Mouse (Mus musculus) fat pad, adult 2 months (tissue): ENCODE data around the gene Il15.

Experiments
- DNase-seq: peaks from one replicate; pipeline ENCODE4 v3.0.0-alpha.2; 2011; ENCODE audit warnings: low read depth, low spot score; ENCODE audit errors: extremely low read depth

Il15 gene

DNA sequence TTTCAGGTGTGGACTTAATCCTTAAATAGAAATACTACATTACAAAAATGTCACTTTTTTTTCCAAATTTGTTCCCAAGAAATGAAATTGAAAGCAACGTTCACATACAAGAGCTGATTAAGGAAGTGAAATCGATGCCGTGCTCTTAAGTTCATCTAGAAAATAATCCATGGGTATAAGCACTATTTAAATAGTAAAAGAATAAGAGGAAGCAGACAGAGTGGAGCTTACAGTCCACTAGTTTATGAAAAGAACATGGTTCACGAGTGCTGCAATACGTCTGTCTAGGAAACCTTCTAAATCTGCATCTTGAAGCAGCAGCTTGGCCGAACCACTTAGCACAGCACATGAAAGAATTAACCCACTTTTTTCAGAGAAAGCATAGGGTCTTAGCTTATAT, 32.4 kb downstream of the Il15 start:
- no peak for DNase-seq

DNA sequence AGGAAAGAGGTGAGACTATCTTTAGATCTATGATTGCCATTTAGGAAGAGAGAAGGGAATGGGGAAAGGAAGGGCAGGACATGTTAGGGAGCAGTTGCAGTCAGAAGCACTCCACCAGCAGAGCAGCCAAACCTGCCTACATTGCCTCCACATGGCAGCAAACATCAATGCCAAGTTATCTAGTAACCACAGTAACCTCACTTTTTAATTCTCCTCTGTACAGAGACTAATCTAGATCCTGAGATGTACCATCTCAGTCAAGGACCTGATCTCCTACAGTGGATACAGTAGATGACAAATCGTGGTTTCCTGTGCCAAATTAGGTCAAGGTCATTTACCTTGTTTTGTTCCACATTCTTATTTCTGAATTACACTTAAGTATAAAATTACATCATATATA, 42.0 kb downstream of the Il15 start:
- DNase-seq = no peak

DNA sequence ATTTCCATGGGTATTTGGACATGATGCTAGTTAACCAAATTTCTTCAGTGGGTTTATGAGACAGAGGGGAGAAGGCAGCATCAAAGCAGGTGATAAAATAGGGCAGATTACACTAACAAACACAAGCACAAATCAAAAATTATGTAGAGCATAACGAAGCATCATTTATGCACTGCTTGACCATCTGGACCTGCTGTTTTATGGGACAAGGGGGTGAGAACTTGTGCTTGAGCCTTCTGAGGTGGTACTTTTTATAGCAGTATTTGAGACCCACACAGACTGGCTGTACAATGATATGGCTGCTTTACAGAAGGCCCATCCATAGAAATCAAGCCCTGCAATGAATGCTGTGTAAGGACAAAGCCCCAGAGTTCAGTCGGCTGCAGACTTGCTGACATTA, 46.9 kb downstream of the Il15 start:
- DNase-seq = no peak

DNA sequence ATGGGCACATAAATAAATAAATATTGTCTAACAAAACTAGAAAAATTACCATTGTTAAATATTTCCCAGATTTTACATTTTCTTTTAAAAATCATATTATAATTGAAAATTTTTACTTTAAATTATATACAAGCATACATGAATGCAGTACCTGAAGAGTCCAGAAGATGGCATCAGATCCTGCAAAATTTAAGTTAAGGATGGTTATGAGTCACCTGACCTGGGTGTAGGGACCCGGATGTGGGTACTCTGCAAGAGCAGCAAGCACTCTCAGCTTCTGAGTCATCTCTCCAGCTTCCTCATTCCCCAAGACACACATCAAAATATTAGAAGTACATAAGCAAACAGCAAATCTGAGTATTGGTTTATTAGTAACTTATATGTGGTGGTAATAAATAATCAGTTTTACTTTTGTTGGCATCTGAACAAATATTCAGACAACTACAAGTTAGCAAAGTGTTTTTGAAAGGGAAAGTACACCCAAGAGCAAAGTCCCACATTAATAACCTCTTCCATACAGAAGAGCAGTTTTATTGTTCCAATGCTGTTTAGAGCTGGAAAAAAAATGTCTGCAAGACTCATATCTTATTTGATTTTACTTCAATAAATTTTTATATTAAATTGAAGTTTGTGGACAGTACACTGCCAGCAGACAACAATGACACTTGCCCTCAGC, 51.6 kb downstream of the Il15 start:
- no peak for DNase-seq

DNA sequence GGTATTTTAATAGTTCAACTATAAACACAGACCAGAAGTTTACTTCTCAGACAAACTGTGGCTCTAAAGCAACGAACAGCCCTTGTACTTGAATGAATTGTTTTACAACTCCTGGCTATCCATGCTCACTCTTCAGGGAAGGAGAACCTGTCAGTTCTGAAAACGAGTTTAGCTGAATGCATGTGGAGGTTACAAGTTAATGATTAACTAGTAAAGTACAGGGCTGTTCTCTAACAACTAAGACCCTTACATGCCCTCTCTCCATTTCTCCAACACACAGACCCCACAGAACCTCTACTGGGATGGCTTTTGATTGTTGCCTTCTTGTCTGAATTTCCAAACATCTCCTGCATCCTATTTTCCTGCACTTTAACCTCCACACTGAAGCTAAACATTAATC, 53.7 kb downstream of the Il15 start:
- DNase-seq = no peak

DNA sequence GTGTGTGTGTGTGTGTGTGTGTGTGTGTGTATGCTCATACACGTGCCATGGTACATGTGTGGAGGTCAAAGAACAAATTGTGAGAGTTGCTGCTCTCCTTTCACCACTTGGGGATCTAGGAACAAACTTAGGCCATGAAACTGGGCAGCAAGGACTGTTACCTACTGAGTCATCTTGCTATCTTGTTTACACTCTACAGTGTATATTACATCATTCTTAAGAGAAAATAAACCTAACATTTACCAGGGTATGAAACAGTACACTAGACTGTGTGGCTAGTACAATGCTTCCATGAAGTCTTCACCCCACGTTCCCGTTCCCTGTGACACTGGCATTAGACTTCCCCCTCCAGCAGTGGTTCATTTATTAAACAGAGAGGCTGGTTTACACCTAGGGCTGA, 56.5 kb downstream of the Il15 start:
- DNase-seq = no peak

DNA sequence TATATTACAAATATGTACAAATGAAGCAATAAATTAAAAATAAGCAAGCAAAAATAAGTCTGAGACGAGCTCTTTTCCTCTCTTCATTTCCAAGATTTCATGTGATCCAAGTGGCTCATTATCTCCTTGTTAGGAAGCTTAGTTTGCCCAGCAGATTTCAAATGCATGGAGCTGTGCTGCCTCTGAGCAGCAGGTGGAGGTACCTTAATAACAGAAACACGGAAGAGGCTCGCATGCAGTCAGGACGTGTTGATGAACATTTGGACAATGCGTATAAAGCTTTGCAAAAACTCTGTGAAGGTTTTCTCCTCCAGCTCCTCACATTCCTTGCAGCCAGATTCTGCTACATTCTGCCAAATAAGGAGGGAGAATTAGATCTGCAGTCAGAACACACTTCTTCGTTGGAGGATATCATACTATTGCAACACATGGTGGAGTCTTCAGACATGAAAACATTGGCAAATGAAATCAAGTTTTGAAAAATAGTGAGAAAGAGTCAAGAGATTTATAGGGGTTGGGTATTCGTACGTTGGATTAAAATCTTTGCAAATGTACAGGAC, 71.3 kb downstream of the Il15 start:
- no peak for DNase-seq

DNA sequence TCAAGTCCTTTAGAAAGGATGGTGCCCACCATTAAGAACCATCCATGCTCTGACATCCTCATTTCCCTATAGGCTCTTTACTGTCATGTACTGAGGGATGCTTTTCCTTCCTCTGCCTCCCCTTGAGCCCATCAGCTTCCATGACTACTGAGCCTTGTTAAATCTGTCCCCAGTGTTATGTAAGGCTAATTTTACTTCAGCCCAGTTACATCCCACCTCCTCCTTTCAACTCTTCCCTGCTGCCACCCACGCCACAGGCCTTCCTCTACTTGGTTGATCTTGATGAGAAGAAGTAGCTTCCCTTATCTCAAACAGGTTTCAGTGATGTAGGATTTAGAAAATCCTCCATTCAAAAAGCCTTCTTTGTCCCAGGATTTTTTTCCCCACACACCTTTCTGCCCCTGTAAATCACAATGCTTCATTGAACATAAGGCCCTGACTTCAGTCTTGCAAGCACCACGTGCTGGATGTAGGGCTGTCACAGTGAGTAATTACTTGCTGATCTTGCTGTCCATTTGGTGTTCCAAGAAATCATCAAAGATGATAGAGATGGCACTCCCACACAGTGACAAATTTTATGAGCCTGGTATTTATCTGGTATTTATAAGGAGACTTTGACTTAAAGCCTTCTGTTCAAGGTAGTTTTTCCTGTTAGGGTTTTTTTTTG, 74.9 kb downstream of the Il15 start:
- DNase-seq = peak; percentile 31

DNA sequence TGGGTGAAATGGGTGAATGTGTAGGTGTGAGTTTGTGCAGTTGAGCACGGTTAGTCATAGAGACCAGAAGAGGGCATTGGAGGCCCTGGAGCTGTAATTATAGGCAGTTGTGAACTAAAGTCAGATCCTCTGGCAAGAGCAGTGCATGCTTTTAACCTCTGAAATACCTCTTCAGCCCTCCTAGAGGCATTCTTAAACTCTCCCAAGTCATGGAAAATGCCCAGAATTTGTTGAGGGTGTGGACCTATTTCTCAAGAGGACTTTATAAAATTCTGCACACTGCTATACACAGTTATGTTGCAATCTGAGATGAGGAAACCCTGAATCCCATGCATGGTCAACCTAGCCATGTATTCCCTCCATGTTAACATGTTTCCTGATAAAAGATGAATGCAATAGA, 77.0 kb downstream of the Il15 start:
- DNase-seq = peak; percentile 36

DNA sequence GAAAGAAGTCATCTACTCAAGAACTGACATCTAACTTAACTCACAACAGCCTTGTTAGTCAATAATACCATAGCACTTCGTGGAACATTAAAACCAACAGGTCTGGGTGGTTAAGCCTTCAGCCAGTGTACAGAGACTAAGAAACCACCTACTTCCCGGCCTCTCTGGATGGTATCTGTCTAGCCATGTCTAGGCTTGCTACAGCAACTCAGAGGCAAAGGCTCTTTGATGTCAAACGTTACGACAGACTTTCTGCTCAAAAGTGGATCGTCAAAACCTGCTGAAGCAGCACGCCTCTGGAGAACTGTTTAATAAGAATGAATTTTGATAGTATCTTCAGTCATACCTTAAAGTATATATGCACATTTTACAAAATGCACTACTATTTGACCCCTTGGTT, 77.4 kb downstream of the Il15 start:
- DNase-seq = peak; percentile 87

DNA sequence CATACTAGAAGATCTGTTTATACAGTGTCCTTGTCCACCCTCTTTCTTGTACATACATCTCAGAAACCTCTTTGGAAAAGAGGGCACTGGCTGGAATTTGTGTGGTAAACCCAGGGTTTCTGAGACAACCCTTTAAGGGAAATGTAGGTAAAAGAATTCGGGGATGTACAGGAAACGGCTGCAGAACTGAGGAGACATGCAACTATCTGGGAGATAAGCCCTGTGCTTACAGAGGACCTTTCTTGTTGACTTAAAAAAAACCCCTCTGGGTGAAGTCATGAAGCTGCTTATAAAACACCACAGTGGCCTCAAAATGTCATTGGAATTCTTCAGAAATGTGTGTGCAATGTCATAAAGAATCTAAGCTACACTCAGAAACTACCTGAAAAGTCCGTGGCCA, 85.6 kb downstream of the Il15 start:
- DNase-seq = no peak

DNA sequence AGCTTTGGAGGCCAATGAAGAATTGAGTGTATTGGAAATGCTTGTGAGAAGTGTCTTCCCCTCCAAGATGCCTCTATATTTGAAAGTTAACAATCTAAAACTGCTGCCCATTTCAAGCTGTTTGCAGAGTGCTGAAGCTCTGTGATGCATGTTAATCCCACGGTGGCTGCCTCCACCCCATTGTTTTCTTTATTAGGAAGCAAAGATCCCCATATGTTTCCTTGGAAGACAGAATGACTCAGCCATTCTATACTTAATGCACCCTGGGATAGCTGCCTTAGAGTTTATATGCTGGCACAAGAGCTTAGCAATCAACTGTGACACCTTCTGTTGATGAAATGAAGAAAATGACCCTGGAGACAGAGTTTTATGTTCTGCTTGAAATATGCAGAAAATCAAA, 96.6 kb downstream of the Il15 start:
- no peak for DNase-seq

DNA sequence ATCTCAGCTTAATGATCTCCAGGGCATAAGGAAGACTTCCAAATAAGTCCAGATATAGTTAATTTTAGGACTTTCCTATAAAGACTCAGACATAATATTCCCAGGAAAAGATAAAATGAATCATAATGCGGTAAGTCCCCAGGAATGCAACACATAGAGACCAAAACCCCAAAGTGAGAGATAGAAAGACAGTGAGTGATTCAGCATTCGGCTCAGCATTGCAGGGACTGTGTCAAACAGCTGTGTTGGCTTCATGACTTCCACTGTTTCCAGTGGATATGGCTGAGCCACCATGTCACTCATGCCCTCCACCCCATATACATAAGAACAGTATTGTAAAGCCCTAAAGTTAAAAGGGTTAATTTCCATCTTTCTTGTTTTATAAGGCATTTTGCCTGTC, 106.8 kb downstream of the Il15 start:
- no peak for DNase-seq

DNA sequence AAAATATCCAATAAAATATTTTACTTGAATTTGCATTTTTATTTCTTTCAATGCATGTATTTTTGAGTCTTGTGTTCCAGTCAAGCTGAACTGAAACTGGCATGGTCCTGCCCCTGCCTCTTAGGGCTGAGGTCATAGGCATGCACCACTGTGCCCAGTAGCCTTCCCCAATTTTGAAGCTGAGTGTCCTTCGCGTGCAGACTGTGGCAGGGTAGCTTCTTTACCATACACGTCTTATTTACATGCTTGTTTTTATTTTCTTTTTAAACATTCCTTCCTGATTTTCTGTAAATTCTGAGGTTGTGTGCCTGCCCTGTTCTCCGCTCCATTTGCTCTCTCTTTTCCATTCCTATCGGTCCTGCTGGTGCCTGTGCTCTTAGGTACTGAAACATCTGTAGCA, 111.4 kb downstream of the Il15 start:
- no peak for DNase-seq

DNA sequence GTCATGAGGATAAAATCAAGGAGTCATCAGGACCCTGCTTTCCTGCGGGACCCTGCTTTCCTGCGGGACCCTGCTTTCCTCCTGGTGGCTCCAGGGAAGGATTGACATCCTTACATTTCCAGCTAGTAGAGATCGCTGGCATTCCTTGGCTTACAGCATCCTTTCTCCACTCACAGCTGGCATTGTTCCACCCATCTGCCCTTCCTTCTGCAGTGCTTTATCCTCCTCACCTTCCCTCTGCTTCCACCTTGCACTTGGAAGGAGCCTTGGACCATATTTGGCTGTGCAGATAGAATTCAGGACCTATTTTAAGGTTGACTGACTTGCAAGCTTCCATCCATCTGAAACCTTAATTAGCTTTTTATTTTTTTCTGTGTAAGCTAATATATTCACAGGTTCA, 117.2 kb downstream of the Il15 start:
- no peak for DNase-seq

DNA sequence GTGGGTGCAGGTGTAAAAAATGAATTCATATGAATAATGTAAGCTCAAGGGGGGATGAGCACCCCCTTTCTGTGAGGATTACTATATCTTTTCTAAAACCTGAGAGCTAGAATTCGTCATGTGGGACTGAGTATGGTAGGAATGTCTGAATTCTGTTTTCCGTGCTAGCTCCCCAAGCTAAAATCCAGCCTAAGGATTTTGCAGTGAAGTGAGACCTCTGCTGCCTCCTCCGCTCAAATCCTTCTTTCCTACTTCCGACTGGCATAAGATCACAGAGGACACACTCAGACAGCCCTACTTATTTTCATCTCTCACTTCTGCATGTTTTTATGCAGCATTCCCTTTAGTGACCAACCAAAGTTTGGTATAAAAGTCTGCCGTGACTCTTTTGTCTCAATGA, 121.0 kb downstream of the Il15 start:
- DNase-seq = no peak
